Mouse (Mus musculus): ENCODE results near the gene Tmprss7. TPM values are rescaled to one million over a fixed set of nuclear protein-coding genes. Genes with fewer than 3 reads are reported as not detected.

The Tmprss7 gene
- polyA plus RNA-seq, 1 experiment from 2014 or later, result 0.36 TPM

DNA sequence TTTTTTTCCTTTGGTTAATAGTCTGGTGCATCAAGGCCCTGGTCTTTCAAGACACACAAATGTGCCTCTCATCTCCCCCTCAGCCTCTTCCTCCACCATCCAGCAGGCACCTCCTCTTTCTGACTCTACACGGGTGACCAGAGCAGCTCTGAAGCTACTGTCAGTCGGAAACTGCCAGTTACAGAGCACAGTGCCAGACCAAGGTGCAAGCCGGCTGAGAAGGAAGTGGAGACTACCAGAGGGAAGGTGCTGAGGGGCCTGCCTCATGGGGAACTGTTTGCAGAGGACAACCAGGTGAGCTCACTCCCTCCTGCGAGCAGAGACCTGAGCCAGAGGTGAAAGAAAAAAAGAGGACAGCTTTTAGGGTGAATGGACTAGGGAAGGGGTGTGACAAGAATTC, 83.2 kb downstream of the Tmprss7 start, which contains the start of gene Gcsam:
Gene Gcsam, plus strand, starts transcription at position 114 of the 400 bp plus-strand sequence.
- 79% methylated on average over 4 of the region's 4 CpGs for WGBS
- Histone ChIP-seq H3K9ac (no peak within 1 kb of the TSS), H3K36me3 (no peaks in the 10 kb centered on the region), H3K4me3 (no peak within 1 kb of the TSS), H3K9me3 (no peaks in the 10 kb centered on the region), H3K27me3 (no peaks in the 10 kb centered on the region), H3K27ac (no peak within 1 kb of the TSS), H3K4me1 (replicated peaks) (no peaks in the 10 kb centered on the region), H3K4me2 (no peak within 1 kb of the TSS)
- no peak for ATAC-seq (ENCODE audit: low FRiP score)

DNA sequence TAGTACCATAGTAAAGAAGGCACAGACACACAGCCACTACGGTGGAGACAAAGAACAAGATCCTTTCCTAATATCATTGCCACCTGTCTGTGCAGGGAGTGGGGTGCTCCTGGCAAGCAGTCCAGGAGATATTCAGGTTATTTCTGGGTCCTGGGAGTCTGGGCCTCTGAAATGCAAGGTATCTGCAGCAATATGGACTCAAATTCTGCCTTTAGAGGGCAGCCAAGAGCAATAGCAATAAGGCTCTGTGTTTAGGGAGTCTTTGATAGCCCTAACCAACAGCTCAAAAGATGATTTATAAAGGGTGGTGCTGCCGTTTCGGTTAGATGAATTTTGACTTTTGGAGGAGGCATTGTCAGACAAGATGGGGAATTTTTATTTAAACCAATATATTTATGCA, 84.2 kb downstream of the Tmprss7 start:
- Histone ChIP-seq H3K4me2 (no peak overlapping the region), H3K9ac (no peak overlapping the region), H3K9me3 (no peaks in the 10 kb centered on the region), H3K4me1 (replicated peaks) (no peaks in the 10 kb centered on the region), H3K4me3 (no peak overlapping the region), H3K36me3 (no peaks in the 10 kb centered on the region), H3K27ac (no peak overlapping the region), H3K27me3 (no peaks in the 10 kb centered on the region)
- ATAC-seq (ENCODE audit: low FRiP score), result no peak
- WGBS, result 90% methylated on average over 3 of the region's 3 CpGs

DNA sequence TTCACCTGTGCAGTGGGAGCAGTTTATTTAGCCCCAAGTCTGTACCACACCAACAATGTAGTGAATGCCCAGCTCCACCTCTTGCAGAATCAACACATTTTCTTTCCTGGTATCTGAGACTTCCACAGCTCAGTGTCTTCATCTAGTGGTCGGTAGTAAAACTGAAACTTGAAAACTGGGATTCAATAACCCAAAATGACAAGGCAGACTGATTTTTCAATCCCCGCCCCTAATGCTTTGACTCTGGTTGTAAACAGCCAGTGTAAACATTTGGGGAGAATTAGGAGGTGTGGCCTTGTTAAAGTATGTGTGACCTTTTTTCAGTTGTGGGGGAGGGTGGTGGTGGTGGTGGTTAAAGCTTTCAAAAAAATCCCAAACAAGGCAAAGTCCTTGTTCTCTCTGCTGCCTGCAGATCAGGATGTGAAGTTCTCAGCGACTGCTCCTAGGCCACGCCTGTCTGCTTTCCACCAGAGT, 84.9 kb downstream of the Tmprss7 start:
- Histone ChIP-seq H3K9me3 (no peaks in the 10 kb centered on the region), H3K36me3 (no peaks in the 10 kb centered on the region), H3K27ac (no peak overlapping the region), H3K27me3 (no peaks in the 10 kb centered on the region), H3K4me2 (no peak overlapping the region), H3K4me3 (no peak overlapping the region), H3K9ac (no peak overlapping the region), H3K4me1 (replicated peaks) (no peaks in the 10 kb centered on the region)
- WGBS, result 61% methylated on average over 4 of the region's 4 CpGs
- ATAC-seq (ENCODE audit: low FRiP score), result no peak

Other genes with a start within 250 kb of the Tmprss7 start
- gene Gm609, start 200.7 kb downstream of the Tmprss7 start, polyA plus RNA-seq (2015; fragmentation: Nextera tagmentation; extraction: Ambion mirVana), result not detected in 2 replicates
- gene Gm17783, start 161.6 kb downstream of the Tmprss7 start, polyA plus RNA-seq (2015; fragmentation: Nextera tagmentation; extraction: Ambion mirVana), result not detected in 2 replicates
- gene Slc9c1, start 158.3 kb downstream of the Tmprss7 start, polyA plus RNA-seq (2015; fragmentation: Nextera tagmentation; extraction: Ambion mirVana), result not detected in 2 replicates
- not detected in 2 replicates for gene Gcsam, start 83.3 kb downstream of the Tmprss7 start, polyA plus RNA-seq (2015; fragmentation: Nextera tagmentation; extraction: Ambion mirVana)
- gene BC016579, start 39.6 kb downstream of the Tmprss7 start, polyA plus RNA-seq (2015; fragmentation: Nextera tagmentation; extraction: Ambion mirVana), result not detected in 2 replicates
- 625 and 635 TPM in 2 replicates for gene Tagln3, start 30.9 kb upstream of the Tmprss7 start, polyA plus RNA-seq (2015; fragmentation: Nextera tagmentation; extraction: Ambion mirVana)
- 41.2 and 46.0 TPM in 2 replicates for gene Abhd10, start 49.3 kb upstream of the Tmprss7 start, polyA plus RNA-seq (2015; fragmentation: Nextera tagmentation; extraction: Ambion mirVana)